Mouse (Mus musculus): ENCODE data around the gene Gucd1. TPM values are rescaled to one million over a fixed set of nuclear protein-coding genes. Genes with fewer than 3 reads are reported as not detected.
A peak's percentile ranks its signal among the peaks of the same experiment; 100 is the strongest.

Gene Gucd1
- polyA plus RNA-seq, 1 experiment from 2014 or later, result 19.4 TPM

GRCm38 (mm10) chr10:75429522-75430146, 88.1 kb downstream of the Gucd1 start:
- H3K9me3 ChIP-seq (ENCODE audit: control insufficient read depth, low read length), result no peaks in the 10 kb centered on the region
- no peak for ATAC-seq (ENCODE audit: low read depth)
- no peak overlapping the region for H3K9ac ChIP-seq (replicated peaks; ENCODE audit: low read depth, low read length)
- H3K27me3 ChIP-seq (ENCODE audit: control insufficient read depth, insufficient read depth, low read length), result no peaks in the 10 kb centered on the region
- no peak overlapping the region for H3K4me3 ChIP-seq (ENCODE audit: low read depth, low read length)
- 92% methylated on average over 7 of the region's 7 CpGs for WGBS
- no peak overlapping the region for H3K27ac ChIP-seq (ENCODE audit: low read depth, low read length)
- no peaks in the 10 kb centered on the region for H3K36me3 ChIP-seq (ENCODE audit: control insufficient read depth, insufficient read depth, low read length)
- no peak overlapping the region for H3K4me2 ChIP-seq (ENCODE audit: low read depth, low read length)
- H3K4me1 ChIP-seq (ENCODE audit: control insufficient read depth, insufficient read depth, low read length), result no peaks in the 10 kb centered on the region

- 94% methylated on average over 6 of the region's 6 CpGs for WGBS
Measured at GRCm38 (mm10) chr10:75429004-75429380, 88.8 kb downstream of the Gucd1 start.

GRCm38 (mm10) chr10:75428049-75429003, 89.4 kb downstream of the Gucd1 start:
- H3K9me3 ChIP-seq (ENCODE audit: control insufficient read depth, low read length), result no peaks in the 10 kb centered on the region
- 87% methylated on average over 13 of the region's 13 CpGs for WGBS
- no peak overlapping the region for H3K9ac ChIP-seq (replicated peaks; ENCODE audit: low read depth, low read length)
- H3K27me3 ChIP-seq (ENCODE audit: control insufficient read depth, insufficient read depth, low read length), result no peaks in the 10 kb centered on the region
- H3K4me1 ChIP-seq (ENCODE audit: control insufficient read depth, insufficient read depth, low read length), result no peaks in the 10 kb centered on the region
- no peak overlapping the region for H3K4me3 ChIP-seq (ENCODE audit: low read depth, low read length)
- H3K4me2 ChIP-seq (ENCODE audit: low read depth, low read length), result no peak overlapping the region
- no peak for ATAC-seq (ENCODE audit: low read depth)
- no peak overlapping the region for H3K27ac ChIP-seq (ENCODE audit: low read depth, low read length)
- no peaks in the 10 kb centered on the region for H3K36me3 ChIP-seq (ENCODE audit: control insufficient read depth, insufficient read depth, low read length)

More at GRCm38 (mm10) chr10:75429004-75429380, 88.8 kb downstream of the Gucd1 start:
- no peak overlapping the region for H3K4me2 ChIP-seq (ENCODE audit: low read depth, low read length)
- no peaks in the 10 kb centered on the region for H3K36me3 ChIP-seq (ENCODE audit: control insufficient read depth, insufficient read depth, low read length)
- H3K4me1 ChIP-seq (ENCODE audit: control insufficient read depth, insufficient read depth, low read length), result no peaks in the 10 kb centered on the region
- no peak overlapping the region for H3K4me3 ChIP-seq (ENCODE audit: low read depth, low read length)
- H3K9me3 ChIP-seq (ENCODE audit: control insufficient read depth, low read length), result no peaks in the 10 kb centered on the region
- no peaks in the 10 kb centered on the region for H3K27me3 ChIP-seq (ENCODE audit: control insufficient read depth, insufficient read depth, low read length)
- ATAC-seq (ENCODE audit: low read depth), result no peak
- no peak overlapping the region for H3K27ac ChIP-seq (ENCODE audit: low read depth, low read length)
- no peak overlapping the region for H3K9ac ChIP-seq (replicated peaks; ENCODE audit: low read depth, low read length)

- no peak for ATAC-seq (ENCODE audit: low read depth)
- no peaks in the 10 kb centered on the region for H3K9me3 ChIP-seq (ENCODE audit: control insufficient read depth, low read length)
- no peak overlapping the region for H3K4me3 ChIP-seq (ENCODE audit: low read depth, low read length)
- H3K4me2 ChIP-seq (ENCODE audit: low read depth, low read length), result no peak overlapping the region
- WGBS, result 95% methylated on average over 10 of the region's 10 CpGs
- H3K4me1 ChIP-seq (ENCODE audit: control insufficient read depth, insufficient read depth, low read length), result no peaks in the 10 kb centered on the region
- H3K27ac ChIP-seq (ENCODE audit: low read depth, low read length), result no peak overlapping the region
- H3K36me3 ChIP-seq (ENCODE audit: control insufficient read depth, insufficient read depth, low read length), result no peaks in the 10 kb centered on the region
- no peak overlapping the region for H3K9ac ChIP-seq (replicated peaks; ENCODE audit: low read depth, low read length)
- H3K27me3 ChIP-seq (ENCODE audit: control insufficient read depth, insufficient read depth, low read length), result no peaks in the 10 kb centered on the region
Measured at GRCm38 (mm10) chr10:75424498-75424901, 93.3 kb downstream of the Gucd1 start.

- no peaks in the 10 kb centered on the region for H3K36me3 ChIP-seq (ENCODE audit: control insufficient read depth, insufficient read depth, low read length)
- 68% methylated on average over 4 of the region's 4 CpGs for WGBS
- ATAC-seq (ENCODE audit: low read depth), result no peak
Measured at GRCm38 (mm10) chr10:75418747-75419146, 99.0 kb downstream of the Gucd1 start.

GRCm38 (mm10) chr10:75417363-75418042, 100.3 kb downstream of the Gucd1 start:
- Histone ChIP-seq H3K4me1 (ENCODE audit: control insufficient read depth, insufficient read depth, low read length) (peaks cover 3% of the 10 kb centered on the region; the same call in 1 of the 2 replicates), H3K4me2 (ENCODE audit: low read depth, low read length) (no peak overlapping the region), H3K9me3 (ENCODE audit: control insufficient read depth, low read length) (no peaks in the 10 kb centered on the region), H3K9ac (replicated peaks; ENCODE audit: low read depth, low read length) (no peak overlapping the region), H3K27ac (ENCODE audit: low read depth, low read length) (no peak overlapping the region), H3K36me3 (ENCODE audit: control insufficient read depth, insufficient read depth, low read length) (no peaks in the 10 kb centered on the region), H3K4me3 (ENCODE audit: low read depth, low read length) (no peak overlapping the region), H3K27me3 (ENCODE audit: control insufficient read depth, insufficient read depth, low read length) (no peaks in the 10 kb centered on the region)
- 93% methylated on average over 8 of the region's 8 CpGs for WGBS
- ATAC-seq (ENCODE audit: low read depth), result no peak

More at GRCm38 (mm10) chr10:75418747-75419146, 99.0 kb downstream of the Gucd1 start:
- Histone ChIP-seq H3K27ac (ENCODE audit: low read depth, low read length) (no peak overlapping the region), H3K27me3 (ENCODE audit: control insufficient read depth, insufficient read depth, low read length) (no peaks in the 10 kb centered on the region), H3K4me1 (ENCODE audit: control insufficient read depth, insufficient read depth, low read length) (no peaks in the 10 kb centered on the region), H3K9ac (replicated peaks; ENCODE audit: low read depth, low read length) (no peak overlapping the region), H3K9me3 (ENCODE audit: control insufficient read depth, low read length) (no peaks in the 10 kb centered on the region), H3K4me2 (ENCODE audit: low read depth, low read length) (no peak overlapping the region), H3K4me3 (ENCODE audit: low read depth, low read length) (no peak overlapping the region)

GRCm38 (mm10) chr10:75414925-75415324, 102.8 kb downstream of the Gucd1 start:
- no peak for ATAC-seq (ENCODE audit: low read depth)
- 90% methylated on average over 7 of the region's 7 CpGs for WGBS
- H3K36me3 ChIP-seq (ENCODE audit: control insufficient read depth, insufficient read depth, low read length), result no peaks in the 10 kb centered on the region
- H3K4me2 ChIP-seq (ENCODE audit: low read depth, low read length), result no peak overlapping the region
- H3K9ac ChIP-seq (replicated peaks; ENCODE audit: low read depth, low read length), result no peak overlapping the region
- H3K27me3 ChIP-seq (ENCODE audit: control insufficient read depth, insufficient read depth, low read length), result no peaks in the 10 kb centered on the region
- H3K4me3 ChIP-seq (ENCODE audit: low read depth, low read length), result no peak overlapping the region
- H3K27ac ChIP-seq (ENCODE audit: low read depth, low read length), result no peak overlapping the region
- H3K4me1 ChIP-seq (ENCODE audit: control insufficient read depth, insufficient read depth, low read length), result peaks cover 3% of the 10 kb centered on the region; the same call in 1 of the 2 replicates
- H3K9me3 ChIP-seq (ENCODE audit: control insufficient read depth, low read length), result no peaks in the 10 kb centered on the region

GRCm38 (mm10) chr10:75412114-75413103, 105.4 kb downstream of the Gucd1 start:
- no peaks in the 10 kb centered on the region for H3K36me3 ChIP-seq (ENCODE audit: control insufficient read depth, insufficient read depth, low read length)
- 56% methylated on average over 27 of the region's 27 CpGs for WGBS
- no peak overlapping the region for H3K4me3 ChIP-seq (ENCODE audit: low read depth, low read length)
- no peaks in the 10 kb centered on the region for H3K9me3 ChIP-seq (ENCODE audit: control insufficient read depth, low read length)
- H3K27ac ChIP-seq (ENCODE audit: low read depth, low read length), result no peak overlapping the region
- ATAC-seq (ENCODE audit: low read depth), result no peak
- H3K9ac ChIP-seq (replicated peaks; ENCODE audit: low read depth, low read length), result no peak overlapping the region
- H3K27me3 ChIP-seq (ENCODE audit: control insufficient read depth, insufficient read depth, low read length), result no peaks in the 10 kb centered on the region
- H3K4me2 ChIP-seq (ENCODE audit: low read depth, low read length), result peak overlapping the region; percentile 15; the same call in 1 of the 2 replicates
- peaks cover 3% of the 10 kb centered on the region; the same call in 1 of the 2 replicates for H3K4me1 ChIP-seq (ENCODE audit: control insufficient read depth, insufficient read depth, low read length)

All from neural tube, embryonic 14.5 days (tissue).